In the genomic region with DNA sequence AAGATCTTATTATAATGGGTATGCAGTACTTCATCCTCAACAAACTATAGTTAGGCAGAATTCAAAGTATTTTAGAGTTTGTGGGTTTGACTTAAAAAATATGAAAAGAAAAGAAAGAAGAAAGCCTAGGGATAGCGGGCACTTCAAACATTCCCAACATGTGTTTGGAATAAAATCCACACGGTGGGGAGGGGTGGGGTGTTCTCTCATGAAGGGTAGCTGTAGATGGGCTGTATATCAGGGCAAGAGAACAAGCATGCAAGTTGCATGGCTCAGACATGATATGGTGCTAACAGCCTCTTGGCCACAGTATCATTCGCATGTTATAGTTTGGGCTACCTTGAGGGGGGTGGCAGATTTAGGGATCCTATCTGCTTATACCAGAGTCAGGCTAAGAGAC, we compare ENCODE assay signal across 15 mouse cellular contexts.
"Had no signal": no experiment of that assay in that cellular context is flagged by ENCODE, and none has a peak within 500 bp of the region (broad histone marks: within the 10 kb centered on the region; RNA-seq: fewer than 3 reads in every experiment).

No protein-coding gene starts in this region.

- H3K4me1 ChIP-seq: intestine, embryonic 15.5 days; liver, embryonic 12.5 days had no signal

- H3K4me2 ChIP-seq: intestine, embryonic 15.5 days; limb, embryonic 15.5 days; liver, embryonic 12.5 days; lung, embryonic 14.5 days; midbrain, embryonic 11.5 days; stomach, embryonic 15.5 days had no signal

- H3K4me3 ChIP-seq: intestine, embryonic 15.5 days; limb, embryonic 15.5 days; liver, embryonic 12.5 days; stomach, embryonic 15.5 days had no signal

- H3K27me3 ChIP-seq: intestine, embryonic 15.5 days; limb, embryonic 15.5 days; liver, embryonic 12.5 days; stomach, embryonic 15.5 days had no signal

- DNase-seq: kidney, adult 18-20 months; kidney, postnatal 14 days; layer of hippocampus, adult 9-11 months; lung, embryonic 14.5 days; lung, postnatal 10 days; lung, postnatal 4 days; right cerebral cortex, postnatal 14 days; thymus, adult 2 months; thymus, postnatal 25 days had no signal

- ATAC-seq: intestine, embryonic 15.5 days; liver, embryonic 12.5 days; midbrain, embryonic 16.5 days had no signal

- H3K9me3 ChIP-seq: intestine, embryonic 15.5 days; limb, embryonic 15.5 days; liver, embryonic 12.5 days; stomach, embryonic 15.5 days had no signal

- H3K27ac ChIP-seq: intestine, embryonic 15.5 days; limb, embryonic 15.5 days; liver, embryonic 12.5 days; stomach, embryonic 15.5 days had no signal

- H3K36me3 ChIP-seq: intestine, embryonic 15.5 days; limb, embryonic 15.5 days; liver, embryonic 12.5 days; stomach, embryonic 15.5 days had no signal

- H3K9ac ChIP-seq: intestine, embryonic 15.5 days; limb, embryonic 15.5 days; liver, embryonic 12.5 days; lung, embryonic 14.5 days; stomach, embryonic 15.5 days had no signal
